Mouse (Mus musculus): ENCODE results near the gene Gm45753. TPM values are rescaled to one million over a fixed set of nuclear protein-coding genes. Genes with fewer than 3 reads are reported as not detected.

The Gm45753 gene
- polyA plus RNA-seq (2014; fragmentation: Illumina TruSeq; extraction: RNeasy Lipid Tissue Mini Kit (QIAGEN cat#74804); ENCODE audit: low read depth, low replicate concordance): not detected

DNA sequence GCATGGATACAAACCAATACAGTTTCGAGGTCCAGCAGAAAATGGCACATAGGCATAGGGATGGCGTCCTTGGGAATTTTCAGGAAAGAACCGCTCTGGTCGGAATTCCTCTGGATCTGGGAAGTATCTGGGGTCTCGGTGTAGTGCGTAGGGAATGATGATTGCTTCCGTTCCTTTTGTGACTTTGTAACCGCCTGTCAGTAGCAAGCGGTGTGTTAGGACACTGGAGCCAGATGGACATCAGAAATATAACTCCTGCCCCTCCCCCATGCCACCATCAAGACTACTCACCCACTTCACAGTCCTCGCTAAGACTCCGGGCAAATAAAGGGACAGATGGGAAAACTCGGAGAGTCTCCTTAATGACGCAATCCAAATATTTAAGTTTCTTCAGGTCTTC lies at the start of gene Gm45753:
Gm45753 (minus strand) TSS at position 101 of the 400 bp plus-strand sequence.

GRCm38 (mm10) chr8:45332685-45333409 lies 24.6 kb upstream of the Gm45753 start, which contains the start of gene Cyp4v3:
Gene Cyp4v3 (minus strand): TSS chr8:45333216.

DNA sequence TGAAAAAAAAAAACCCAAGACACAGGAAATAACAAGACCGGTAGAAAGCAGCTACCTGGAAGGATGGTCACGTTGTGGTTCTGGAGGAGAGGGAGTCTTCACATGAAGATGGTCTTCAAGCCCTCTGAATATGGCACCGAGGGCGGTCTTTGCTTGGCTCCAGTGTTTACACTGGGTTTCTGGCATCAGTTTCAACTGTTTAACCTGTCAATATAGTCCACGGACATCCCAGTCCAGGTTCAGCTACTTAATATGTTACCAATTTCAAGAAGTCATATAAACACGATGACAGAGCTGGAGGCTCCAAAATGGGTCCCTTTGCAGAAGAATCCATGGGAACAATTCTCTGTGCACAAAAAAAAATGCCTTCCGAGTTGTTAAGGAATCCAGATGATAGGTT lies 13.6 kb downstream of the Gm45753 start, which contains the start of gene Klkb1:
Klkb1 (minus strand) TSS at position 173 of the 400 bp plus-strand sequence.

DNA sequence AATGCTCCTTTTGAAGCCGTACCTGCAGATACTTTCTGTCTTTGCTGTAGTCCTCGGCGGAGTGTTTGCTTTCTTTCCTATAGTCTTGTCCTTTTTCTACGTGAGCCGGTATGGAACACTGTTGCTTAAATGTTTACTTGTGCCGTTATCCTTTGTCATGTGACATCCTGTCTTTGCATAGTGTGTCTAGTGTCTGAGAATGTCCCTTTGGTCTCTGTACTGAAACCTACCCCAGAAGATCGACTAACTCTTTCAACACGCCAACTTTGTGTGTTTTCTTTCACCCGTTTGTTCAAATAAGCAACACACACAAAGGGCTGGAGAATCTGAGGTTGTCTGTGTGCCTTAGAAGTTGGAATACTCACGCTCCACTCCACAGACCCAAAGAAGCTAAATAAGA lies 46.3 kb downstream of the Gm45753 start, which contains the start of gene F11:
F11 (minus strand) TSS at position 112 of the 400 bp plus-strand sequence.

Other genes with a start within 250 kb of the Gm45753 start
- gene Mtnr1a, start 239.3 kb downstream of the Gm45753 start, polyA plus RNA-seq (2014; fragmentation: Illumina TruSeq; extraction: RNeasy Lipid Tissue Mini Kit (QIAGEN cat#74804); ENCODE audit: low read depth, low replicate concordance): 1.3 TPM
- gene F11, start 46.4 kb downstream of the Gm45753 start, polyA plus RNA-seq (2014; fragmentation: Illumina TruSeq; extraction: RNeasy Lipid Tissue Mini Kit (QIAGEN cat#74804); ENCODE audit: low read depth, low replicate concordance): not detected
- not detected for gene Klkb1, start 13.6 kb downstream of the Gm45753 start, polyA plus RNA-seq (2014; fragmentation: Illumina TruSeq; extraction: RNeasy Lipid Tissue Mini Kit (QIAGEN cat#74804); ENCODE audit: low read depth, low replicate concordance)
- gene Cyp4v3, start 24.8 kb upstream of the Gm45753 start, polyA plus RNA-seq (2014; fragmentation: Illumina TruSeq; extraction: RNeasy Lipid Tissue Mini Kit (QIAGEN cat#74804); ENCODE audit: low read depth, low replicate concordance): 23.8 TPM
- gene Fam149a, start 73.8 kb upstream of the Gm45753 start, polyA plus RNA-seq (2014; fragmentation: Illumina TruSeq; extraction: RNeasy Lipid Tissue Mini Kit (QIAGEN cat#74804); ENCODE audit: low read depth, low replicate concordance): 6.4 TPM
- 113 TPM for gene Tlr3, start 102.6 kb upstream of the Gm45753 start, polyA plus RNA-seq (2014; fragmentation: Illumina TruSeq; extraction: RNeasy Lipid Tissue Mini Kit (QIAGEN cat#74804); ENCODE audit: low read depth, low replicate concordance)
- 138 TPM for gene Sorbs2, start 199.3 kb upstream of the Gm45753 start, polyA plus RNA-seq (2014; fragmentation: Illumina TruSeq; extraction: RNeasy Lipid Tissue Mini Kit (QIAGEN cat#74804); ENCODE audit: low read depth, low replicate concordance)